Mouse (Mus musculus) forebrain, embryonic 14.5 days (tissue): ENCODE measurements at regions not wholly inside any gene's neighbourhood (a gene's known extent, or its start where the extent isn't known, plus 50 kb on each side); places are given as distances from the start of the nearest gene placed in this dataset.
"Not testable (repeated sequence)": the region's sequence is repeated elsewhere in the genome, so short reads cannot be mapped to it uniquely, and the experiment has no call there.

Experiments
- ATAC-seq: fragments of 200-750 bp; cut with Nextera tagmentation; 2 replicates; pipeline ENCODE4 v1.8.0; 2017; ENCODE audit warnings: mild to moderate bottlenecking, moderate library complexity
- DNase-seq: peaks from one replicate; pipeline ENCODE4 v3.0.0-alpha.2; 2015; ENCODE audit warnings: low spot score
- H3K27ac ChIP-seq: fragments of 300-500 bp; sonication (generic); 2 replicates; pipeline ENCODE4 v1.5.1; 2014; ENCODE audit warnings: low read depth, mild to moderate bottlenecking, control low read depth, low read length, moderate library complexity
- H3K27me3 ChIP-seq: fragments of 300-500 bp; sonication (generic); replicated peaks from 2 replicates; pipeline ENCODE4 v1.6.1; 2014; ENCODE audit warnings: low read length, control low read depth, mixed read lengths; ENCODE audit not compliant: control insufficient read depth, insufficient read depth
- H3K36me3 ChIP-seq: fragments of 300-500 bp; sonication (generic); 2 replicates; pipeline ENCODE4 v1.6.1; 2014; ENCODE audit warnings: low read length, control low read depth; ENCODE audit not compliant: control insufficient read depth, insufficient read depth
- H3K4me1 ChIP-seq: fragments of 300-500 bp; sonication (generic); 2 replicates; pipeline ENCODE4 v1.6.1; 2014; ENCODE audit warnings: antibody characterized with exemption, low read length, control low read depth; ENCODE audit not compliant: control insufficient read depth, insufficient read depth
- H3K4me2 ChIP-seq: fragments of 300-500 bp; sonication (generic); 2 replicates; pipeline ENCODE4 v1.6.1; 2014; ENCODE audit warnings: mild to moderate bottlenecking, control low read depth, low read length
- H3K4me3 ChIP-seq: fragments of 300-500 bp; sonication (generic); 2 replicates; pipeline ENCODE4 v1.5.1; 2014; ENCODE audit warnings: low read depth, low read length, control low read depth
- H3K9ac ChIP-seq: fragments of 300-500 bp; sonication (generic); 2 replicates; pipeline ENCODE4 v1.6.1; 2014; ENCODE audit warnings: mild to moderate bottlenecking, low read length, control low read depth, moderate library complexity
- H3K9me3 ChIP-seq: fragments of 300-500 bp; sonication (generic); replicated peaks from 2 replicates; pipeline ENCODE4 v1.6.1; 2016; ENCODE audit warnings: low read length, control low read depth, mixed read lengths; ENCODE audit not compliant: control insufficient read depth
- WGBS: fragments of 180-500 bp; shearing (Covaris S2); extraction: QIAGEN DNeasy Blood & Tissue Kit; methylation state at CpG from one replicate; pipeline ENCODE4 v1.1.7; 2014; 5-methylcytosine and 5-hydroxymethylcytosine counted together

- H3K4me3 ChIP-seq = no peak overlapping the region
- no peaks in the 10 kb centered on the region for H3K9me3 ChIP-seq
- no peak overlapping the region for H3K9ac ChIP-seq
- H3K4me2 ChIP-seq = no peak overlapping the region
- H3K36me3 ChIP-seq = no peaks in the 10 kb centered on the region
- WGBS = 79% methylated on average over 8 of the region's 8 CpGs
- no peaks in the 10 kb centered on the region for H3K27me3 ChIP-seq
- no peaks in the 10 kb centered on the region for H3K4me1 ChIP-seq
- DNase-seq (no peak), ATAC-seq (no peak)
- H3K27ac ChIP-seq = no peak overlapping the region
Measured at GRCm38 (mm10) chr10:8116821-8117220, 160.8 kb upstream of the Tab2 start.

DNA sequence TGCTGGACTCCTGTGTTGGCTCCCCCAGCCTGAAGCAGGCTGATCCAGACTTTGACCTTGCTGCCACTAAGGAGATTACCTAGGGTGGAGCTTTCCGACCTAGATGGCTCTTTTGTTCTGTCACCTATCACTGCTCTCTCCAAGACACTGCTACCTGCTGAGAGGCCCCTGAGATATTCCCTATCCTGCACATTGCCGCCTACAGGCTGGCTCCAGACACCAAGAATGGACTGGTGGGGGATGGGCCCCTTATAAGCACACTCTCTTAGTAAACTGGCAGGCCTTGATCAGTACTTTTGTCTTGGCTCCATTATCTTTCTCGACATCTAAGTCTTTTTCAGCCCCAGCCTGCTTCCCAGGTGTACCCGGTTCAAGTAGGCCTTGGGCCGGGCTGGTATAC is 158.9 kb upstream of the Tab2 start:
- not testable (repeated sequence) for ATAC-seq, H3K27ac ChIP-seq, H3K4me3 ChIP-seq, H3K9ac ChIP-seq, H3K36me3 ChIP-seq, DNase-seq, H3K4me2 ChIP-seq, H3K9me3 ChIP-seq, H3K4me1 ChIP-seq, H3K27me3 ChIP-seq
- WGBS = 52% methylated on average over 5 of the region's 5 CpGs

DNA sequence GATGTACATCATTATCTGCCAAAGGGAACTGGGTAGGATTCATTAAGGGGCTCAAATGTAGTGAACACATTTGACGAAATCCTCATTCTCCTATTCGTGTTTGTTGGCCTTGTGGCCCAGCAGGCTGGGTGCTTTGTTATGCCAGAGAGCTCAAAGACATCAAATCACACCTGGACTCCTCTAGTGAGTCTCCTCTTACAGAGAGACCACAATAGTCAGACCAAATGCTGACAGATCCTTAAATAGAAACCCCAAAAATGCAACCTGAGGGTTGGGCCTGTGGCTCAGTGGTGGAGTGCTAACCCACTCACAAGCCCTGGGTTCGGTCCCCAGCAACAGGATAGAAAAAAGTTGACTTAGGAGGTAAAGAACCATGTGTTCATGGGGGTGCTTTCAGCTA is 158.5 kb upstream of the Tab2 start:
- Histone ChIP-seq H3K4me3 (no peak overlapping the region), H3K9ac (no peak overlapping the region), H3K9me3 (no peaks in the 10 kb centered on the region), H3K4me1 (no peaks in the 10 kb centered on the region), H3K27ac (no peak overlapping the region), H3K4me2 (no peak overlapping the region), H3K36me3 (no peaks in the 10 kb centered on the region), H3K27me3 (no peaks in the 10 kb centered on the region)
- DNase-seq (no peak), ATAC-seq (no peak)
- WGBS = 46% methylated on average over 3 of the region's 3 CpGs

DNA sequence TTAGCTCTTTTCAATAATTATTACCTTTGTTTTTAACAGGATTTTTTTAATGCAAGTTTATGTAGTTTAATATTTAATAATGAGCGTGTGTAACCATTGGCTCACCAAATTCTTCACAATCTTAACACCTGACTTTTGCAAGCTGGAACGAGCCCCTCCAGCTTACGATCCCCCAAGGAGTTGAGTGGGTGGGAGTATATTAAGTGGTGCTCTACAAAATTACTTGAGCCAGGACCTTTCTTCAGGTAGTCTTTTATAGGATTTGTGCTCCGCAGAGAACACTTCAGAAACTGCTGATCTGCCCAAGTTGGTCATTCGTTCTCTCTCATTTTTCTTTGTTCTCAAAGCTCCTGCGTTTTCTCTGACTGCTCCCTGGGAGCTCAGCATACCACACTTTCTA is 144.5 kb upstream of the Tab2 start:
- Histone ChIP-seq H3K4me3 (no peak overlapping the region), H3K4me2 (no peak overlapping the region), H3K27ac (no peak overlapping the region), H3K4me1 (no peaks in the 10 kb centered on the region), H3K9ac (no peak overlapping the region), H3K9me3 (0 out of 2 replicates have a peak, but pooled peaks cover 4% of the 10 kb centered on the region), H3K27me3 (no peaks in the 10 kb centered on the region), H3K36me3 (no peaks in the 10 kb centered on the region)
- WGBS = 92% methylated on average over 6 of the region's 6 CpGs
- ATAC-seq = no peak
- no peak for DNase-seq

- H3K27ac ChIP-seq = no peak overlapping the region
- H3K36me3 ChIP-seq = no peaks in the 10 kb centered on the region
- no peak overlapping the region for H3K4me2 ChIP-seq
- DNase-seq = no peak
- H3K9ac ChIP-seq = no peak overlapping the region
- no peak for ATAC-seq
- no peaks in the 10 kb centered on the region for H3K4me1 ChIP-seq
- no peak overlapping the region for H3K4me3 ChIP-seq
- WGBS = 14% methylated on average over 2 of the region's 2 CpGs
- no peaks in the 10 kb centered on the region for H3K9me3 ChIP-seq
- H3K27me3 ChIP-seq = no peaks in the 10 kb centered on the region
Measured at GRCm38 (mm10) chr10:8095924-8096323, 139.9 kb upstream of the Tab2 start.

GRCm38 (mm10) chr10:8095206-8095605 is 139.2 kb upstream of the Tab2 start:
- 84% methylated on average over 3 of the region's 3 CpGs for WGBS
- H3K36me3 ChIP-seq = no peaks in the 10 kb centered on the region
- ATAC-seq = no peak

GRCm38 (mm10) chr10:8091871-8092552 is 136.0 kb upstream of the Tab2 start:
- ATAC-seq (peak; percentile 52; the same call in 1 of the 2 replicates), DNase-seq (peak; percentile 20)
- no peaks in the 10 kb centered on the region for H3K36me3 ChIP-seq
- H3K27me3 ChIP-seq = no peaks in the 10 kb centered on the region
- H3K9me3 ChIP-seq = no peaks in the 10 kb centered on the region
- H3K4me2 ChIP-seq = no peak overlapping the region
- 0 out of 2 replicates have a peak, but pooled peaks cover 4% of the 10 kb centered on the region for H3K4me1 ChIP-seq
- no peak overlapping the region for H3K9ac ChIP-seq
- H3K27ac ChIP-seq = no peak overlapping the region
- no peak overlapping the region for H3K4me3 ChIP-seq
- WGBS = 42% methylated on average over 8 of the region's 8 CpGs

More at GRCm38 (mm10) chr10:8095206-8095605, 139.2 kb upstream of the Tab2 start:
- Histone ChIP-seq H3K9ac (no peak overlapping the region), H3K4me3 (no peak overlapping the region), H3K4me2 (no peak overlapping the region), H3K27ac (no peak overlapping the region), H3K27me3 (no peaks in the 10 kb centered on the region), H3K4me1 (no peaks in the 10 kb centered on the region), H3K9me3 (no peaks in the 10 kb centered on the region)
- DNase-seq = no peak

DNA sequence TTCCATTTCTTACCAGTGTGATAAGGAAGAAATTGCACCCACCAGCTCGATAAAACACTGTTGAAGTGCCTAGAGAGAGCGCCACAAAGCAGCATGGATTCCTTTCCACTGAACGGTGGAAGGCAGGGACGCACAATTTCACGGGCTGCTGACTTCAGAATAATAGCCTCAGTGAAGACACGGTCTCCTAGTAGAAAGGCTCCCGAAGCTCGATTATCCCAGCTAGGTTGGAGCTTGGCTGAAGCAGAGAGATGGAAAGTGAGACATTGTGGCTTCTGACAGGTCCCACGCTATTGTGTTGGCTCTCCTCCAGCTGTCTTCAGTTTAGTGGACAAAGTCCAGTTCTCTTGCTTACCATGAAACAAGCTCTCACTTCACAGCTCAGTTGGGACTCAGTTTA is 133.3 kb upstream of the Tab2 start:
- WGBS = 4% methylated on average over 9 of the region's 9 CpGs
- DNase-seq = peak; percentile 59
- peak; percentile 46; the same call in 1 of the 2 replicates for ATAC-seq
- Histone ChIP-seq H3K4me2 (no peak overlapping the region), H3K4me1 (0 out of 2 replicates have a peak, but pooled peaks cover 4% of the 10 kb centered on the region), H3K9ac (no peak overlapping the region), H3K27ac (no peak overlapping the region), H3K4me3 (no peak overlapping the region), H3K27me3 (no peaks in the 10 kb centered on the region), H3K9me3 (no peaks in the 10 kb centered on the region), H3K36me3 (no peaks in the 10 kb centered on the region)

- 79% methylated on average over 3 of the region's 3 CpGs for WGBS
Measured at GRCm38 (mm10) chr10:8088737-8089136, 132.7 kb upstream of the Tab2 start.

More at GRCm38 (mm10) chr10:8088737-8089136, 132.7 kb upstream of the Tab2 start:
- no peak overlapping the region for H3K27ac ChIP-seq
- DNase-seq = no peak
- no peak overlapping the region for H3K9ac ChIP-seq
- 0 out of 2 replicates have a peak, but pooled peaks cover 4% of the 10 kb centered on the region for H3K4me1 ChIP-seq
- H3K27me3 ChIP-seq = no peaks in the 10 kb centered on the region
- H3K4me2 ChIP-seq = no peak overlapping the region
- no peak for ATAC-seq
- H3K9me3 ChIP-seq = no peaks in the 10 kb centered on the region
- no peak overlapping the region for H3K4me3 ChIP-seq
- H3K36me3 ChIP-seq = no peaks in the 10 kb centered on the region
